Mouse (Mus musculus) bone marrow macrophage, adult 2 months (primary cell): ENCODE results near the gene Slc25a53. TPM values are rescaled to one million over a fixed set of nuclear protein-coding genes. Genes with fewer than 3 reads are reported as not detected.
"Not testable (repeated sequence)": the region's sequence is repeated elsewhere in the genome, so short reads cannot be mapped to it uniquely, and the experiment has no call there.

Experiments used
- H3K27ac ChIP-seq: 2 replicates; pipeline ENCODE4 v1.5.1; 2012; ENCODE audit warnings: low read depth, low read length; ENCODE audit not compliant: insufficient read depth
- H3K4me1 ChIP-seq: 2 replicates; pipeline ENCODE4 v1.6.1; 2012; ENCODE audit warnings: low read length; ENCODE audit not compliant: control insufficient read depth, insufficient read depth
- H3K4me3 ChIP-seq: 2 replicates; pipeline ENCODE4 v1.5.1; 2012; ENCODE audit warnings: mild to moderate bottlenecking, low read length, moderate library complexity; ENCODE audit not compliant: insufficient read depth
- CTCF ChIP-seq: IDR thresholded peaks from 2 replicates; pipeline ENCODE4 v1.5.1; 2012; ENCODE audit warnings: low read depth, mild to moderate bottlenecking, low read length, moderate library complexity
- POLR2A ChIP-seq: IDR thresholded peaks from 2 replicates; pipeline ENCODE4 v1.6.1; 2012; ENCODE audit warnings: mild to moderate bottlenecking, low read depth, low read length, borderline replicate concordance
- polyA plus RNA-seq: library from polyadenylated mRNA; stranded (reverse); fragments of >200 nt; gene quantifications from 2 replicates; pipeline ENCODE4 v1.2.4, GENCODE M21; 2012; ENCODE audit not compliant: missing spikeins, insufficient read depth, insufficient read length

Gene Slc25a53
- polyA plus RNA-seq, 1 experiment, result 6.1 TPM

DNA sequence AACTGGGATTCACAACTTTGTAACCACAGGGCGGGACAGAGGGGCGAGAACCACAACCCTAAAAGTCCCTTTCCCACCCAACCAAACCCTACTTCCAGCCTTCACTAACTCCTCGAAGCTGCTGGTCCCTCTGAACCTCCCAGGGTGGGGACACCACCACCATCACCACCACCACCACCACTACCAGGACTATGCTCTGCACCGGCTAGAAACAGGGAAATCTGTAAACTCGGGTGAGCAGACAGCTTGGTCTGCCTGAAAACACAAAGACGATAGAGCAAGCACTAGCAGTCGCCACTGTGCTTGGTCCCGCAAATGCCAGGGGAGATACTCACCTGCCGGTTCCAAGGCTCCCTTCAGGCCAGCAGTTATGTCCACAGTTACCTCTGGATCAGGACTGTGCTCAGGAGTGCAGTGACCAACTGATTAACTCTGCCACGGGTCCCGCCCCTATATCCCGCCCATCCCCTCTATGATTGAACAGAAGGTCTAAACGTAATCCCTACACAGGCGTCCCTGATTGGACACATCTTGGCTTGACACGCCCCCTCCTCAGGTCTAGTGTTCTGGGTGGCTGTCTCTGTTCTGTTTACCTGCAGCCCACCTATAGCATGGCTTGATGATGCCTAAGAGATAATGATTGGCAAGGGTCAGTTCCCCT, 61.5 kb downstream of the Slc25a53 start, which contains the start of the genes Tmsb15l and Tmsb15b1:
Gene Tmsb15l, minus strand, starts transcription at position 446 of the 661 bp plus-strand sequence.
Gene Tmsb15b1, minus strand, starts transcription at position 451 of the 661 bp plus-strand sequence.
- Histone ChIP-seq H3K27ac (no peak within 1 kb of the TSS), H3K4me3 (no peak within 1 kb of the TSS), H3K4me1 (no peaks in the 10 kb centered on the region)
- no peak for TF ChIP-seq CTCF
- TF ChIP-seq POLR2A, result no peak

DNA sequence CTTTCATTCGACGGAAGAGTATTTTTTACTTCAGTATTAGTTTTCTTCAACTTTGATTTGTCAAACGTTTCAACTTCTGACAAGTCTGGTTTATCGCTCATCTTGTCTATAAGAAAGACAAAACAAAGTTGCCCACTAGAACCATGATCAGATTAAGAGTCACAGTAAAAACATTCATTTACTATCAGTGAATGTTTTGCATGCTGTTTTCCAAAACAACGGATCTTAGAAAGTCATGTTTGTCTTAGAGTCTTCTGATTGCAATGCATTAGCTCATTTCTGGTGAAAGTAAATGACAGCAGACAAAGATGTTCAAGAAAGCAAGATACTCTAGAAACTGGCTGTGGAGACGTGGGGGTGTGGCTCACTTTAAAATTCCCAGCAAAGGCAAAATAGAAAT, 62.7 kb downstream of the Slc25a53 start, which contains the start of gene Tmsb15b2:
Gene Tmsb15b2, minus strand, starts transcription at position 101 of the 400 bp plus-strand sequence.
- not testable (repeated sequence) for H3K4me3 ChIP-seq, H3K27ac ChIP-seq, H3K4me1 ChIP-seq

GRCm38 (mm10) chrX:136959688-136960087, 78.4 kb downstream of the Slc25a53 start:
- no peak for TF ChIP-seq POLR2A
- no peak for TF ChIP-seq CTCF
- Histone ChIP-seq H3K27ac (no peak overlapping the region), H3K4me3 (no peak overlapping the region), H3K4me1 (no peaks in the 10 kb centered on the region)

- H3K27ac ChIP-seq, H3K4me3 ChIP-seq, H3K4me1 ChIP-seq: not testable (repeated sequence)
Measured at GRCm38 (mm10) chrX:136958300-136958699, 79.8 kb downstream of the Slc25a53 start.

DNA sequence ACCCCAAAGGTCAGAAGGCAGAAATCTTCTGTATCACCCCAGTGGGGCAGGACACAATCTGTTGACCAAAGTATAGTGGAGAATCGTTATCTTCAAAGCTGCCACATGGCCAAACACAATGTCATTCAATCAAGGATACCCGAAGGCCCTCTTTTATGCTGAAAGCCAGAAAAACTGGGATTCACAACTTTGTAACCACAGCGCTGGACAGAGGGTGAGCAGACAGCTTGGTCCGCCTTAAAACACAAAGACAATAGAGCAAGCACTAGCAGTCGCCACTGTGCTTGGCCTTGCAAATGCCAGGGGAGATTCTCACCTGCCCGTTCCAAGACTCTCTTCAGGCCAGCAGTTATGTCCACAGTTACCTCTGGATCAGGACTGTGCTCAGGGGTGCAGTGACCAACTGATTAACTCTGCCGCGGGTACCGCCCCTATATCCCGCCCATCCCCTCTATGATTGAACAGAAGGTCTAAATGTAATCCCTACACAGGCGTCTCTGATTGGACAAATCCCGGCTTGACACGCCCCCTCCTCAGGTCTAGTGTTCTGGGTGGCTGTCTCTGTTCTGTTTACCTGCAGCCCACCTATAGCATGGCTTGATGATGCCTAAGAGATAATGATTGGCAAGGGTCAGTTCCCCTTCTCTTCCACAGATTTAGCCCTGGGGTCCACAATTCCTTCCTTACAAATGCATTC, 80.4 kb downstream of the Slc25a53 start:
- not testable (repeated sequence) for H3K4me3 ChIP-seq, H3K27ac ChIP-seq, H3K4me1 ChIP-seq

DNA sequence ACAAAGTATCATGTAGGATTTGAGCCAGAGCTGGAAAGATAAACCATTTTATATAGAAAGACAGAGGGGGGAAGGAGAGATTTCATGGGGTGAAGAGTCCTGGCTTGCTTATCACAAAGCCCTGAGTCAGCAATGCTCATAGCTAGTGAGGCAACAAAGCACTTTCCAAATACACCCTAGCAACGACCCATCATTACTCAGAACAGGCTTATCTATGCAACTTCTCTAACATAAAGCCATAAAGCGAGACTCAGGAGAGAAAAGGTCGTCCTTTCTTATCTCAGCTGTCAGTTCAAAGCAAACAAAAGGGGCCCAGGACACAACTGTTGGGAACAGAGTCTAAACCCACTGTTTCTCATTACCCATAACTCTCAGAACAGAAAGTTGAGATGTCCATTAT, 100.1 kb downstream of the Slc25a53 start:
- no peak overlapping the region for H3K4me3 ChIP-seq
- H3K27ac ChIP-seq, result no peak overlapping the region
- H3K4me1 ChIP-seq, result no peaks in the 10 kb centered on the region
- no peak for TF ChIP-seq POLR2A

Other genes starting within 250 kb of the Slc25a53 start
- gene Plp1, start 215.6 kb downstream of the Slc25a53 start, polyA plus RNA-seq, result 0.31 and 0.53 TPM in 2 replicates
- not detected in 2 replicates for gene Rab9b, start 169.5 kb downstream of the Slc25a53 start, polyA plus RNA-seq
- gene H2bfm, start 111.0 kb downstream of the Slc25a53 start, polyA plus RNA-seq, result not detected in 2 replicates
- gene Tmsb15b2, start 62.8 kb downstream of the Slc25a53 start, polyA plus RNA-seq, result 5.7 and 5.9 TPM in 2 replicates
- gene Tmsb15l, start 61.4 kb downstream of the Slc25a53 start, polyA plus RNA-seq, result not detected in 2 replicates
- gene Tmsb15b1, start 61.4 kb downstream of the Slc25a53 start, polyA plus RNA-seq, result 6.1 and 7.2 TPM in 2 replicates
- not detected in 2 replicates for gene Zcchc18, start 45.1 kb downstream of the Slc25a53 start, polyA plus RNA-seq
- gene Fam199x, start 11.3 kb upstream of the Slc25a53 start, polyA plus RNA-seq, result 5.4 and 5.9 TPM in 2 replicates
- gene Esx1, start 83.8 kb upstream of the Slc25a53 start, polyA plus RNA-seq, result 0.48 TPM in 1 of 2 replicates, not detected in the other